Mouse (Mus musculus): ENCODE measurements around the gene Scnm1.

DNA sequence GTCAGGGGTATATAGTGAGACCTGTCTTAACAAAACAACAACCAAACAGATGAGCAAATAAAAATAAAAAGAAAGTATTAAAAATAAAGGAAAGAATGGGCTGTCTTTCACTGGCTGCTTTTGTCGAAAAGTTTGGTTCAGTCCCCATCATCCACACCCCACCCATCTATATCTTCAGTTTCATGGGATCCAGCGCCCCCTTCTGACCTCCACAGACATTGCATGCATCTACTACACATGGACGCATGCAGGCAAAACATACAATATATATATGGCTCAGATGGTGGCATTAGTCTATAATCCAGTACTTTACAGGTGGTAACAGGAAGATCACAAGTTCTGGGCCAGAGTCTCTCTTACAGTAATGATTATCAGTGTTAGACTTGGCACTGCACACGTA, 20.1 kb upstream of the Scnm1 start:
- TF ChIP-seq MYOD1 (IDR thresholded peaks at IDR 0.05; ENCODE audit: control insufficient read depth in 1 of 3, insufficient read length in 2 of 3, low read depth in 2 of 3) (no peak), USF1 (IDR thresholded peaks at IDR 0.05; ENCODE audit: low read depth) (no peak), CEBPB (IDR thresholded peaks at IDR 0.05; ENCODE audit: insufficient read depth, poor library complexity, severe bottlenecking) (no peak), POLR2AphosphoS2 (IDR thresholded peaks at IDR 0.05; ENCODE audit: insufficient read length, low read depth) (no peak), MAX (IDR thresholded peaks at IDR 0.05; ENCODE audit: low read depth) (no peak), TCF3 (IDR thresholded peaks at IDR 0.05; ENCODE audit: insufficient read length, low read depth) (no peak), POLR2A (IDR thresholded peaks at IDR 0.05; ENCODE audit: insufficient read length, low read depth) (no peak), E2F4 (IDR thresholded peaks at IDR 0.05; ENCODE audit: insufficient read depth) (no peak)

Data from myocyte (in vitro differentiated cells).